Mouse (Mus musculus): ENCODE measurements around the gene Def8. TPM values are rescaled to one million over a fixed set of nuclear protein-coding genes. Genes with fewer than 3 reads are reported as not detected.

The Def8 gene
- total and polyA plus RNA-seq, 3 experiments: 17.9 to 22.4 (median 19.9) TPM

- Histone ChIP-seq H3K4me3 (replicated peaks in 1 of 3; ENCODE audit: low read depth in 2 of 3, low read length in 2 of 3, poor library complexity in 1 of 3) (no peak overlapping the region), H3K9ac (ENCODE audit: insufficient read depth, low read depth) (no peak overlapping the region), H3K27ac (ENCODE audit: insufficient read depth, low read depth) (no peak overlapping the region), H3K9me3 (replicated peaks; ENCODE audit: low read length) (peaks cover 11% of the 10 kb centered on the region), H3K27me3 (replicated peaks) (no peaks in the 10 kb centered on the region), H3K79me2 (replicated peaks; ENCODE audit: control insufficient read depth, extremely low read depth, insufficient read depth, poor library complexity, severe bottlenecking) (no peaks in the 10 kb centered on the region), H3K4me2 (ENCODE audit: insufficient read depth, low read depth, poor library complexity, severe bottlenecking) (no peak overlapping the region), H3K4me1 (ENCODE audit: control insufficient read depth in 1 of 2, insufficient read depth in 2 of 2) (no peaks in the 10 kb centered on the region), H3K36me3 (replicated peaks in 1 of 2; ENCODE audit: control insufficient read depth in 1 of 2, insufficient read depth in 1 of 2, low read length in 1 of 2) (peaks cover 44 to 84% of the 10 kb centered on the region in 2 experiments)
- no peak for DNase-seq (ENCODE audit: extremely low read depth)
- in situ Hi-C loops (cut with MboI; ENCODE audit: low pct_ligation_motif_present, low pct_unique_long_range_greater_than_20kb, low sequenced_read_pairs) (no loop called here), dilution Hi-C loops (cut with MboI; ENCODE audit: extremely low pct_ligation_motif_present, extremely low pct_unique_long_range_greater_than_20kb, low sequenced_read_pairs) (no loop called here)
- TF ChIP-seq MXI1 (IDR thresholded peaks at IDR 0.05; ENCODE audit: low read depth, low read length) (no peak), ZMIZ1 (IDR thresholded peaks at IDR 0.05; ENCODE audit: low read depth, low read length) (no peak), TBP (conservative IDR thresholded peaks at IDR 0.05; ENCODE audit: low read depth, low read length) (no peak), POLR2AphosphoS2 (IDR thresholded peaks at IDR 0.05; ENCODE audit: low read depth, low read length) (no peak), MAZ (IDR thresholded peaks at IDR 0.05; ENCODE audit: low read depth, low read length) (no peak), E2F4 (IDR thresholded peaks at IDR 0.05; ENCODE audit: insufficient replicate concordance, low read depth, low read length) (no peak), RCOR1 (conservative IDR thresholded peaks at IDR 0.05; ENCODE audit: low read depth, low read length) (no peak), IRF4 (IDR thresholded peaks at IDR 0.05; ENCODE audit: low read depth, low read length) (no peak), SIN3A (IDR thresholded peaks at IDR 0.05; ENCODE audit: low read length) (no peak)
Observed at GRCm38 (mm10) chr8:123507153-123507552, 83.8 kb downstream of the Def8 start.

GRCm38 (mm10) chr8:123510819-123511218 lies 87.5 kb downstream of the Def8 start:
- Histone ChIP-seq H3K27ac (ENCODE audit: insufficient read depth, low read depth) (no peak overlapping the region), H3K27me3 (replicated peaks) (peaks cover 32% of the 10 kb centered on the region), H3K79me2 (replicated peaks; ENCODE audit: control insufficient read depth, extremely low read depth, insufficient read depth, poor library complexity, severe bottlenecking) (no peaks in the 10 kb centered on the region), H3K4me2 (ENCODE audit: insufficient read depth, low read depth, poor library complexity, severe bottlenecking) (no peak overlapping the region), H3K4me3 (replicated peaks in 1 of 3; ENCODE audit: low read depth in 2 of 3, low read length in 2 of 3, poor library complexity in 1 of 3) (no peak overlapping the region), H3K9ac (ENCODE audit: insufficient read depth, low read depth) (no peak overlapping the region), H3K36me3 (replicated peaks in 1 of 2; ENCODE audit: control insufficient read depth in 1 of 2, insufficient read depth in 1 of 2, low read length in 1 of 2) (peaks cover 21 to 48% of the 10 kb centered on the region in 2 experiments), H3K9me3 (replicated peaks; ENCODE audit: low read length) (no peaks in the 10 kb centered on the region), H3K4me1 (ENCODE audit: control insufficient read depth in 1 of 2, insufficient read depth in 2 of 2) (peaks cover 0 to 6% of the 10 kb centered on the region in 2 experiments; a peak in 2 of 4 replicates)
- no peak for DNase-seq (ENCODE audit: extremely low read depth)
- dilution Hi-C loops (cut with MboI; ENCODE audit: extremely low pct_ligation_motif_present, extremely low pct_unique_long_range_greater_than_20kb, low sequenced_read_pairs): no loop called here
- in situ Hi-C loops (cut with MboI; ENCODE audit: low pct_ligation_motif_present, low pct_unique_long_range_greater_than_20kb, low sequenced_read_pairs): no loop called here
- TF ChIP-seq CHD1 (IDR thresholded peaks at IDR 0.05; ENCODE audit: low read depth, low read length): no peak
- no peak for TF ChIP-seq HCFC1 (IDR thresholded peaks at IDR 0.05; ENCODE audit: low read depth, low read length)
- no peak for TF ChIP-seq TBP (conservative IDR thresholded peaks at IDR 0.05; ENCODE audit: low read depth, low read length)
- TF ChIP-seq PAX5 (IDR thresholded peaks at IDR 0.05; ENCODE audit: low read length): no peak
- TF ChIP-seq MAX (IDR thresholded peaks at IDR 0.05; ENCODE audit: low read length): no peak
- no peak for TF ChIP-seq ZMIZ1 (IDR thresholded peaks at IDR 0.05; ENCODE audit: low read depth, low read length)
- TF ChIP-seq KAT2A (IDR thresholded peaks at IDR 0.05; ENCODE audit: insufficient replicate concordance, low read length): no peak
- no peak for TF ChIP-seq EP300 (IDR thresholded peaks at IDR 0.05; ENCODE audit: low read length)
- no peak for TF ChIP-seq MEF2A (IDR thresholded peaks at IDR 0.05; ENCODE audit: borderline replicate concordance, low read depth, low read length)
- TF ChIP-seq E2F4 (IDR thresholded peaks at IDR 0.05; ENCODE audit: insufficient replicate concordance, low read depth, low read length): no peak
- no peak for TF ChIP-seq CHD2 (IDR thresholded peaks at IDR 0.05; ENCODE audit: low read length)
- TF ChIP-seq ETS1 (conservative IDR thresholded peaks at IDR 0.05; ENCODE audit: low read depth, low read length): no peak
- TF ChIP-seq USF2 (conservative IDR thresholded peaks at IDR 0.05; ENCODE audit: low read depth, low read length): no peak
- no peak for TF ChIP-seq JUN (IDR thresholded peaks at IDR 0.05; ENCODE audit: insufficient read depth, low read depth, low read length)
- TF ChIP-seq ELF1 (IDR thresholded peaks at IDR 0.05; ENCODE audit: low read depth, low read length): no peak
- no peak for TF ChIP-seq MAFK (IDR thresholded peaks at IDR 0.05; ENCODE audit: insufficient replicate concordance, low read length)

Other genes with a start within 250 kb of the Def8 start
- not detected in 2 replicates for gene Dpep1, start 237.3 kb upstream of the Def8 start, total RNA-seq (2012; rRNA removed)
- not detected in 2 replicates for gene Dpep1, start 237.3 kb upstream of the Def8 start, total RNA-seq (2014; rRNA removed)
- gene Dpep1, start 237.3 kb upstream of the Def8 start, polyA plus RNA-seq (2012; ENCODE audit: insufficient read length, low read depth): not detected in 2 replicates
- 69.5 and 103 TPM in 2 replicates for gene Chmp1a, start 210.8 kb upstream of the Def8 start, total RNA-seq (2012; rRNA removed)
- 80.8 and 83.2 TPM in 2 replicates for gene Chmp1a, start 210.8 kb upstream of the Def8 start, total RNA-seq (2014; rRNA removed)
- gene Chmp1a, start 210.8 kb upstream of the Def8 start, polyA plus RNA-seq (2012; ENCODE audit: insufficient read length, low read depth): 67.0 and 67.5 TPM in 2 replicates
- gene Spata33, start 210.7 kb upstream of the Def8 start, total RNA-seq (2012; rRNA removed): 0.38 and 0.46 TPM in 2 replicates
- gene Spata33, start 210.7 kb upstream of the Def8 start, total RNA-seq (2014; rRNA removed): 0.35 and 0.36 TPM in 2 replicates
- 0.41 and 0.44 TPM in 2 replicates for gene Spata33, start 210.7 kb upstream of the Def8 start, polyA plus RNA-seq (2012; ENCODE audit: insufficient read length, low read depth)
- 33.7 and 35.7 TPM in 2 replicates for gene Cdk10, start 198.7 kb upstream of the Def8 start, total RNA-seq (2012; rRNA removed)
- gene Cdk10, start 198.7 kb upstream of the Def8 start, total RNA-seq (2014; rRNA removed): 24.8 and 28.6 TPM in 2 replicates
- gene Cdk10, start 198.7 kb upstream of the Def8 start, polyA plus RNA-seq (2012; ENCODE audit: insufficient read length, low read depth): 33.9 and 38.0 TPM in 2 replicates
- gene Spata2l, start 187.3 kb upstream of the Def8 start, total RNA-seq (2012; rRNA removed): 2.1 and 2.3 TPM in 2 replicates
- gene Spata2l, start 187.3 kb upstream of the Def8 start, total RNA-seq (2014; rRNA removed): 0.63 and 0.95 TPM in 2 replicates
- gene Spata2l, start 187.3 kb upstream of the Def8 start, polyA plus RNA-seq (2012; ENCODE audit: insufficient read length, low read depth): 1.4 and 1.9 TPM in 2 replicates
- gene Zfp276, start 169.3 kb upstream of the Def8 start, total RNA-seq (2012; rRNA removed): 9.6 and 10.2 TPM in 2 replicates
- 5.5 and 5.9 TPM in 2 replicates for gene Zfp276, start 169.3 kb upstream of the Def8 start, total RNA-seq (2014; rRNA removed)
- 8.7 and 9.2 TPM in 2 replicates for gene Zfp276, start 169.3 kb upstream of the Def8 start, polyA plus RNA-seq (2012; ENCODE audit: insufficient read length, low read depth)
- gene Vps9d1, start 169.2 kb upstream of the Def8 start, total RNA-seq (2012; rRNA removed): 5.2 and 5.5 TPM in 2 replicates
- 2.8 and 3.1 TPM in 2 replicates for gene Vps9d1, start 169.2 kb upstream of the Def8 start, total RNA-seq (2014; rRNA removed)
- gene Vps9d1, start 169.2 kb upstream of the Def8 start, polyA plus RNA-seq (2012; ENCODE audit: insufficient read length, low read depth): 6.3 and 9.7 TPM in 2 replicates
- gene Fanca, start 105.0 kb upstream of the Def8 start, total RNA-seq (2012; rRNA removed): 39.2 and 50.7 TPM in 2 replicates
- 21.9 and 26.7 TPM in 2 replicates for gene Fanca, start 105.0 kb upstream of the Def8 start, total RNA-seq (2014; rRNA removed)
- 57.8 and 60.6 TPM in 2 replicates for gene Fanca, start 105.0 kb upstream of the Def8 start, polyA plus RNA-seq (2012; ENCODE audit: insufficient read length, low read depth)
- 2.3 and 2.9 TPM in 2 replicates for gene Spire2, start 90.8 kb upstream of the Def8 start, total RNA-seq (2012; rRNA removed)
- 0.96 and 1.1 TPM in 2 replicates for gene Spire2, start 90.8 kb upstream of the Def8 start, total RNA-seq (2014; rRNA removed)
- 2.3 and 2.6 TPM in 2 replicates for gene Spire2, start 90.8 kb upstream of the Def8 start, polyA plus RNA-seq (2012; ENCODE audit: insufficient read length, low read depth)
- gene Tcf25, start 49.8 kb upstream of the Def8 start, total RNA-seq (2012; rRNA removed): 142 and 168 TPM in 2 replicates
- 204 and 207 TPM in 2 replicates for gene Tcf25, start 49.8 kb upstream of the Def8 start, total RNA-seq (2014; rRNA removed)
- 393 and 396 TPM in 2 replicates for gene Tcf25, start 49.8 kb upstream of the Def8 start, polyA plus RNA-seq (2012; ENCODE audit: insufficient read length, low read depth)
- gene Mc1r, start 16.4 kb upstream of the Def8 start, total RNA-seq (2012; rRNA removed): 0.04 TPM in 1 of 2 replicates, not detected in the other
- gene Mc1r, start 16.4 kb upstream of the Def8 start, total RNA-seq (2014; rRNA removed): not detected in 2 replicates
- gene Mc1r, start 16.4 kb upstream of the Def8 start, polyA plus RNA-seq (2012; ENCODE audit: insufficient read length, low read depth): 0.07 TPM in 1 of 2 replicates, not detected in the other
- gene Tubb3, start 12.1 kb upstream of the Def8 start, total RNA-seq (2012; rRNA removed): 1.8 and 3.1 TPM in 2 replicates
- 1.3 and 2.2 TPM in 2 replicates for gene Tubb3, start 12.1 kb upstream of the Def8 start, total RNA-seq (2014; rRNA removed)
- 1.8 and 2.6 TPM in 2 replicates for gene Tubb3, start 12.1 kb upstream of the Def8 start, polyA plus RNA-seq (2012; ENCODE audit: insufficient read length, low read depth)
- 36.0 and 36.2 TPM in 2 replicates for gene Afg3l1, start 54.4 kb downstream of the Def8 start, total RNA-seq (2012; rRNA removed)
- gene Afg3l1, start 54.4 kb downstream of the Def8 start, total RNA-seq (2014; rRNA removed): 16.4 and 20.3 TPM in 2 replicates
- gene Afg3l1, start 54.4 kb downstream of the Def8 start, polyA plus RNA-seq (2012; ENCODE audit: insufficient read length, low read depth): 47.6 and 48.0 TPM in 2 replicates
- gene Dbndd1, start 91.9 kb downstream of the Def8 start, total RNA-seq (2012; rRNA removed): 0.38 and 0.55 TPM in 2 replicates
- not detected in 2 replicates for gene Dbndd1, start 91.9 kb downstream of the Def8 start, total RNA-seq (2014; rRNA removed)
- gene Dbndd1, start 91.9 kb downstream of the Def8 start, polyA plus RNA-seq (2012; ENCODE audit: insufficient read length, low read depth): 2.1 and 2.5 TPM in 2 replicates
- 15.2 and 18.5 TPM in 2 replicates for gene Gas8, start 95.3 kb downstream of the Def8 start, total RNA-seq (2012; rRNA removed)
- gene Gas8, start 95.3 kb downstream of the Def8 start, total RNA-seq (2014; rRNA removed): 6.0 and 8.3 TPM in 2 replicates
- 22.0 and 28.7 TPM in 2 replicates for gene Gas8, start 95.3 kb downstream of the Def8 start, polyA plus RNA-seq (2012; ENCODE audit: insufficient read length, low read depth)
- 0.08 TPM in 1 of 2 replicates, not detected in the other for gene Rhou, start 230.4 kb downstream of the Def8 start, total RNA-seq (2012; rRNA removed)
- not detected in 2 replicates for gene Rhou, start 230.4 kb downstream of the Def8 start, total RNA-seq (2014; rRNA removed)
- 0.16 TPM in 1 of 2 replicates, not detected in the other for gene Rhou, start 230.4 kb downstream of the Def8 start, polyA plus RNA-seq (2012; ENCODE audit: insufficient read length, low read depth)